Mouse (Mus musculus) spleen, postnatal 36 days (tissue): ENCODE results near the gene Ttll2.
"Not testable (repeated sequence)": the region's sequence is repeated elsewhere in the genome, so short reads cannot be mapped to it uniquely, and the experiment has no call there.

Experiments
- DNase-seq, 2 experiments: peaks; one replicate each; pipeline ENCODE4 v3.0.0; 2022; ENCODE audit warnings: low spot score in 2 of 2, mixed read lengths in 1 of 2

Ttll2 gene

DNA sequence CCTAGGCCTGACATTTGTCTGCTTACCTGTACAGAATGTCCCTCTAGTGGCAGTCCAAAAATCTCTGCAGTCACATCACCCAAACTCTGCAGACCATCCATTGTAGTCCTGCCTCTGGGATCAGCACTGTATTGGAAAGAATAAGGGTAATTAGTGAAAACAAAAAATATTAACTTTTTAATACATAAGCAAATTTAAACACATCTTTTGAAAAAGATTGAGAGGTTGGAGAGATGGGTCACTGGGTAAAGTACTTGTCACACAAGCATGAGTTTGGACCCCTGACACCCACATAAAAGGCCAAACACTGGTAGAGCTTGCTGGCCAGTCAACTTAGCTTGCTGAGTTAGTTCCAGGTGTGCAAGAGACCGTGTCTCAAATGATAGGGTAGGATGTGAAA lies at the start of gene Ttll2:
Gene Ttll2, minus strand, starts transcription at position 101 of the 400 bp plus-strand sequence.
- not testable (repeated sequence) for DNase-seq

DNA sequence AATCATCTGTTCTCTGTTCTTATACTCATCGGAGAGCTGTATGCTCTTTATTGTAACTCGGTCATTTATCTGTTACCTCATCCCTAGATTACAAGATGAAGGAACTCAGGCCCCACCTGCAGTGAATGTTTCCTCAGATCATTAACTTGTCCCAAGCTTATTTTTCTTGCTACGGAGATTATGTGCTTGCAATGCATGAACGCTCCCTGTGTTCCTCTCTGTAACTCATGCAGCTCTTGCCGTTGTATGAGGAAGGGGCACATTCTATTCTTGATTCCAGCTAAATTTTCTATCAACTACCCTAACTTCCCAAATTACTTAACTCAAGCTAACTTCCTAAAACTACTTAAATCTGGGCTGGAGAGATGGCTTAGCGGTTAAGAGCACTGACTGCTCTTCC lies 47.3 kb upstream of the Ttll2 start:
- DNase-seq = not testable (repeated sequence)

DNA sequence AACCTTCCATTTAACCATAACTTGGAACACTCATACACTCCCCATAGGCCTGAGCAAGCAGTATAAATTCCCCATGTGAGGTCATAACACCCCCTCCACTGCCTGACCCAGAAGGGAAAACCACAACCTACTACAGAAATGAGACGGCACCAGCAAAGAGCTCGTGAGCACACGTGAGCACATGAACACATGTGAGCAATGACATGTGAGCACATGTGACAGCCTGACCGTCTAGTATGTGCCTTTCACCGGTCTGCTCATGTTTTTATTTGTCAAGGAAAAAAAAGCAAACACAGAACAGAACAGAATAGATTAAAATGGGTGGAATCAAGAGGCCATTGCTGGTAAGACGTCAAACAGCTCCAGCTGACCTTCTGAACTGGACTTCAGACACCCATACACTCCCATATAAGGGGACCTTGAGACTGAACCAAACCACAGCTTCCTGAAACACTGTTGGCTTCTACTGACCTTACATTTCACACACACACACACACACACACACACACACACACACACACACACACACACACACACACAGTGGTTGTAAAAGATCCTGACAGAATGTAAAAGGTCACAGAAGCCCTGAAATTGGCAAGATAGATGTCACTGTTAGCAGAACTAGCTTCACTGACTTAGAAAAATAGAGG lies 45.8 kb upstream of the Ttll2 start:
- DNase-seq = not testable (repeated sequence)

DNA sequence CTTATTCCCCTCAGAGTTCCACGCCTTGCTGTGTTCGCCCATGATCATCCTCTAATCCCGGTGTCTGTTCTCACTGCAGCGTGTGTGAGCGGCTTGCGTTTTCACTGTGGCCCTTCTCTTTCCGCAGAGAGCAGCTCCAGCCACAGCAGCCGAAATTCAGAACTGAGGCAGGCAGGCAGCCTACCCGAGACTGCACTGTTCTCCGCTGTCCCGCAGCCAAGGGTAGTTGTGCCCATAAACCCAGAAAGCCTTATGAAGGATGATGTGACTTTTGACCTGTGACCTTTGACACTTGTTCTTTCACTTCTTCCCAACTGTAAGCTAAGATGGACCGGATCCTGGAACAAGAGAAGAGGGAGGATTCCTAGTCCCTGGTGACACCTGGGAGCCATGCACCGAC lies 44.6 kb upstream of the Ttll2 start:
- not testable (repeated sequence) for DNase-seq

DNA sequence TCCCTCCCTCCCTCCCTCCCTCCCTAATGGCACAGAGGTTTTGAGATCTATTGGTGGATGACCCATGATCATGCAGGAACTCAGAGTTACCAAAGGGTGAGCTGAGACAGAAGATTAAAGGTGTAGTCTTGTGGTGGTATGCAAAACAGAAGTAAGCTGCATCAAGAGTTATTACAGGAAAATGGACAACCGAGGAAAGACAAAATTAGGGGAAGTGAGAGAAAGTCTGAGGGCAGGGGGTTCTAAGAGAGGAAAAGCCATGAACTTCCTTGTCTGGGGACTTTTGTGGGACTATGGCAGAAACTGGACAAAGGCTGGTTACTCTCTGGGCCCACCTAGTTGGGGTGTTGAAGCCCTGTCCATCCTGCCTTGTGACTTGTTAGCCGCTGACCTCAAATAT lies 43.8 kb upstream of the Ttll2 start:
- DNase-seq = not testable (repeated sequence)

DNA sequence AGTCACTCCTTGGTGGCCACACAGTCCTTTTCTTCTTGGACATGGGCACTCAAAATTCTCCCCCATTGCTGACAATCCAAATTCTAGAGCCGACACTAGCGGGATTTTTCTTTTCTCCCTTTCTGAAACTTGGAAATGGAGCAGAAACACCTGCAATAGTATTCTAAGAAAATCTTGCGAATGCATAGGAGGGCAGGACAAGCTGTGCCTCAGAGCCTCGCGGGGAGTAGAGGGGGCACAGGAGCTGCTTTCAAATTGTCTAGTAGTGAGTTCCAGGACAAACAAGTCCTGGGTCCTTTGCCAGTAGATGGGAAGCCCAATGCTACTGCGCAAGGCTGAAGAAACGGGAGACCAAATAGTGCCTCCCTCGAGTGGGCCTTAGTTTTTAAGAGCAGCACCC lies 43.2 kb upstream of the Ttll2 start:
- not testable (repeated sequence) for DNase-seq

DNA sequence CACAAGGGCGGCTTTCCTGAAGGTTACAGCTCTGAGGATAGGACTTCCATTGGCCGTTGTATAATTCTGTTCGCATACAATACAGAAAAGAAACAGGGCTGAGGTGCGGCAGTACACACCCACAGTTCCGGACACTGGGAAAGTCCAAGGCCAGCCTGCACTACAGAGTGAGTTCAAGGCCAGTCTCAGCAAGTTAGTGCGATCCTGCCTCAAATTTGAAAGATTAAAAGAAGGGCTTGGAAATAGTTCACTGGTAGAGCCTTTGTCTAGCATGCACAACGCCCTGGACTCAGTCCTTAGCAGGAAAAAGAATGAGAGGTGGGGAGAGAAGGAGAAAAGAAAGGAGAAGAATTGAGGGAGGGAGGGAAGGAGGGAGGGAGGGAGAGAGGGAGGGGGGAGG lies 42.6 kb upstream of the Ttll2 start:
- not testable (repeated sequence) for DNase-seq

DNA sequence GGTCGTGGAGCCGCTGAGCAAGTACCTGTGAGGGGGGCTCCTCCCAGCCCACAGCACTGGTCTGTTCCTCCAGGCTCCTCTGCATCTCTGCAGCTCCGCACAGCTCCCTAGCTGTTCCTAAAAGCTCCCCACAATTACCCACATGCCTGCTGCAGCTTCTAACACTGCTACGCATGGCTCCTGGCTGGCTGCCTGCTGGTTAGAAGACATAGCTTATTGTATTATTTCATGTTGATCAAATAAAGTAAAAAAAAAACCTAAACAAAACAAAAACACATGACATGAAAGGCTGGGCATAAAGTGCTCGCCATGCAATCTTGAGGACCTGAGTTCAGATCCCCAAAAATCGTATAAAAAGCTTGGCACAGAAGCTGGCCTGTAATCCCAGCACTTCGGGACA lies 37.4 kb upstream of the Ttll2 start:
- DNase-seq = not testable (repeated sequence)

DNA sequence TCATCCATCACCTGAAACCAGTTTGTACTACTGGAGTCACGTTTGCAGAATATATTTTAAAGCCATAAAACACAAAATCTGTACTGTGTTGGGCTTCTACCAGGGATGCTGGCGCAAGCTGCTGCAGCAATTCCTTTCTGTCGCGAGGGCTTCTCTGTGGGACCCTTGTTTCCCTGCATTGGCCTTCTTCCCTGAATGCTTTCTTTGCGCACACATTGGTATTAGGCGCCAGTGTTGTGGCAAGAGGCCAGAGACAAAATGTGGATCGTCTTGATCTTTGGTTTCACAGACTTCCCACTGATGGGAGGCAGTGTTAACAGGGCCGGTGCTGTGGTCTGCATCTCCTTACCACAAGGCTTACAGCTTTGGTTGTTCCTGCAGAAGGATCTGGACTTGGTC lies 36.5 kb upstream of the Ttll2 start:
- not testable (repeated sequence) for DNase-seq

DNA sequence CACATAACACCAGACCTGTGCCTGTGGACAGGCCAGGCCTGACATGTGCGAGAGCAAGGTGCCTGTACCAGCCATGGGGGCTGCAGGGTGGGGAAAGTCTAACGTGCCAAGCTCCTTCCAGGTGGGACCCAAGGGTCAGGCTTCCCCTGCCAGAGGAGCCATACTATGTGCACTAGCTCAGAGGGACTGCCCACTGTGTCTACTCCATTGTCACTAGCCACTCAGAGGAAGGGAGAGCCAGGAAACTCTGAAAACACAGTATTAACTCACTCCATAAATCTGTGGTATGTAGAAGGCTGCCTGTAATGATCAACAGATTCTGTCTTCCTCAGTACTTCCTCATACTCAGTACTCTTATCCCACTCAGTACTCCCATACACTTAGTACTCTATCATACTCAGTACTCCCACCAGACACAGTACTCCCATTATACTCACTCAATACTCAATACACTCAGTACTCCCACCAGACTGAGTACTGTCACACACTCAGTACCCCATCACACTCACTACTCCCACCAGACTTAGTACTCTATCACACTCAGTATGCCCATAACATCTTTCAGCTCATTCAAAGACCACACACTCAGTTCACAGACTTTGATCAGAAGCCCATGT lies 36.0 kb upstream of the Ttll2 start:
- DNase-seq = not testable (repeated sequence)

DNA sequence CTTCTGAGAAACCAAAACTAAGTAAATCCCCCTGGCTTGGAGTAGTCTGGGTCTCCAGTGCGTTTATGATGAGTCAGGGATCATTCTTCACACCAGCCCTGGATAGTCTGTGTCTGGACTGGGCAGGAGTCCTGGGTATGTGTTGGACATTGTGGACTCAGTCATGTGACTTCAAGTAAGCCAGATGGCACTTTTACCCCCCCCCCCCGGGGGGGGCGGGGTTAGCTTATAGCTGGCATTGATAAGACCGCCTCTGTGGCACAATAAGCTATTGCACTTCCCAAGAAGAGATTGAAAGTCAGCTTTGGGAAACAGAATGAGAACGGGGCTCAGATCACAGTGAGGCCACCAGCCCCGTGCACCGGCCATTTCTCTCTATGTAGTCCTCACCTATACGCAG lies 33.5 kb upstream of the Ttll2 start:
- DNase-seq = not testable (repeated sequence)

DNA sequence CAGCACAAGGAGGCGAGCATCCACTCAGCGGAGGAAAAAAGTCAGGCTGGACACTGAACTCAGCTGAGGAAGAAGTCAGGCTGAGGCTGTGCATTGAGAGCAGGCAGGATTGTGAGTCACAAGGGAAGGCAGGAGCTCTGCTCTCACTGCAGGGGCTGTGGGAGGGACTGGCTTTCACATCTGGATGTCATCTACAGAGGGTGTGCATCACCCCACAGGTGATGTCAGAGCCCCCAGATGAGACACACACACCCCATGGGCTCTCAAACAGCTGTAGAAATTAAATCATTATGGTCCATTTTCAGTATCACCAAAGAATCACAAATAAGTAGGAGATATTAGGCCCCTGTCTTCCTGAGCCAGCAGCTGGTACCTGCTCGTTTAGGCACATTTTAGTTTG lies 32.9 kb upstream of the Ttll2 start, which contains the start of gene Unc93a2:
Gene Unc93a2, minus strand, starts transcription at position 101 of the 400 bp plus-strand sequence.
- not testable (repeated sequence) for DNase-seq

DNA sequence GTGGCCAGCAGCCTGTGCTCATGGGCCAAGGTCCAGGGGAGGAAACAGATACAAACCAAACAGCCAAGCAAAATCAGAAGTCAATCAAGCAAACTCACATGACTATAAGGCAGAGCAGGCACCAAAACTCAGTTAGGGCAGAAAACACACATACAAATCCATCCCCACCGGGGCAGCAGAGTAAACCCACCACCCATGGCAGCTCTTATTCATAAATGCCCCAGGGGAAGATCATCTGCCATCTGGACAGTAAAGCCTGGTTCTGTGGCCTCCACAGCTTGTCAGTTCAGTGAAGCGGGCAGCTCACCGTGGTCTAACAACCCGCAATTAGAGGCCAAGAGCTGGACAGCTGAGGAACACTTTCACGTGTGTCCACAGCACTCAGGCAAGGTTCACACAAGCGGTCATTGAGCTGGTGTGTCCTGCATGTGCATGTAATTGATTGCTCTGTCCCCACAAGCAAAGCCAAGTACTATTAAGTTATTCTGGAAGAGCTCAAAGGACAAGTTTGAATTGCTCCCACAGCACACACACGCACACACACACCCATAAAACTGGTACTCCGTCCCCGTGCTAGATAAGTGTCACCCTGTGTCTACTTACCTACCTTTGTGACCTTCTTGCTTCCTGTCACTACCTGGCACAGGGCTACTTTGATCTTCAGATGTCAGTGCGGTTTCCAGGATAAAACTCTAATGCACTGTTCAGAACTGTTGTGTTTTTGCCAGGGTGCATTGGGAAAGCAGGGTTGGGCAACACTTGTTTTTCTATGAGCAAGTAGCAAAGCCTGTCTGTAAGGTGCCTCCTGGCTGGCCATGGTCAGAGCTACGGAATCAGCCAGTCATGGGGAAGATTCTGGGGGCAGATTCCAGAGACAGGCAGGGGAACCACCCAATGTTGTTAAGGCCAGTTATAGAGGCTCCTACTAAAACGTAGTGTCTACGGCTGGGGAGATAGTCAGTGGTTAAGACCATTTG lies 31.0 kb upstream of the Ttll2 start:
- DNase-seq = not testable (repeated sequence)

DNA sequence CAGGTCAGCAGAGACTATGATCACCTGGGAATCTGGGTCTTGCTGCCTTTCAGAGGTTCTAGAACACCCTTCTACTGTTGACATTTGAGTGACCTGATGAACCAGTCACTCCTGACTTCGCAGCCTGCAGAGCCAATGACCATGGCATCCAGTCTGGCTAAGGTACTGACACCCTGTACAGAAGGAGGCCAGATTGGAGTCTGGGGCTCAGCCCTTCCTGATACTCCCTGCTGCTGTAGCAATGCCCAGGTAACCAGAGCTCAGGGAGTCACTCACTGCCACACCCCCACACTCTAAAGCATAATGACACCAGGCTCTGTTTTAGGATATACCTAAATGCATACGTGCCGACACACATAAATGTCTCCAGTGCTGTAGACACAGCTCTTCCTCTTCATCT lies 30.2 kb upstream of the Ttll2 start:
- not testable (repeated sequence) for DNase-seq

DNA sequence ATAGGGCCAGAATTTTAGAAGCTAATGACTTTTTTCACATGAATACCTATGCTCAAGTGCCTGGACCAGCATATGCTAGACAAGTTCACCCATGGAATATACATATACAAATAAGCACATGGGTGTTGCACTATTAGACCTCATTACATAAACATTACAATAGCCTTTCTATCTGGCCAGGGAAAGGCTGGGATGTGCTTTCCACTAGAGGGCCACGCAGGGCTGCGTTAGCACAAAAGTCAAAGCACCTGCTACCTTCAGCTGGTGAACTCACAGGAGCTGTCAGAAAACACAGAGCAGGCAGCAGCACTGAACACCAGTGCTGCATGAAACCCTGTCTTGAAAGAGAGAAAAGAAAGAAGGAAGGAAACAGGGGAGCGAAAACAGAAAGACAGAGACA lies 25.4 kb upstream of the Ttll2 start:
- not testable (repeated sequence) for DNase-seq

DNA sequence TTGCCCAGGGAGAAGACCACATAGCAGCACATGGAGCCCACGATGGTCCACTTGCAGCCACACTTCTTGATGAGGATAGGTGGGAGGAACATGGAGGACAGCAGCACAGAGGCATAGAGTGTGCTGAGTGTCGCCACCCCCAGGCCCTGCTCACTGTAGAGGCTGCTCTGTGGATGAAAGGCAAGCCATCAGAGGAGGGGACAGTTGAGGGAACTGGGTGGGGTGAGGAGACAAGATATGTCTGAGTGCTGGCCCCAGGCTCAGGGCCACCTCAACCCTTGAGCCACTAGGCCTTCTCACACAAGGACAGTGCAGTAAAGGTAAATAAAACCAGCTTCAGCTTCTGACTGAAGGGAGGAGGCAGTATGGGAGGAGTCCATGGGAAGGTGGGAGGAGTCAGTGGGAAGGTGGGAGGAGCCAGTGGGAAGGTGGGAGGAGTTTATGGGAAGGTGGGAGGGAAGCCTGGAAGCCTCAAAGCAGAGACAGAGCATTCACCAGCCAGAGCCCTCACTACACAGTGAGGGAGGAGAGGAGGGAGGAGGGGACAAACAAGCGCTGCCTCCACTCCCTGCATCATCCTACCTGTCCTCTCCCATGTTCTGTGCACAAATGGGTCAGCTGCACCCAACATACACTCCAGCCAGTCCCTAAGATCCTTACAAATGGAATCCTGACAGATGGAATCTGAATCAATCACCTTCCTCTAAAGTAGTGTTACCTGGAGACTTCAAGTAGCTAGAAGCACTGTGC lies 24.6 kb upstream of the Ttll2 start:
- not testable (repeated sequence) for DNase-seq

DNA sequence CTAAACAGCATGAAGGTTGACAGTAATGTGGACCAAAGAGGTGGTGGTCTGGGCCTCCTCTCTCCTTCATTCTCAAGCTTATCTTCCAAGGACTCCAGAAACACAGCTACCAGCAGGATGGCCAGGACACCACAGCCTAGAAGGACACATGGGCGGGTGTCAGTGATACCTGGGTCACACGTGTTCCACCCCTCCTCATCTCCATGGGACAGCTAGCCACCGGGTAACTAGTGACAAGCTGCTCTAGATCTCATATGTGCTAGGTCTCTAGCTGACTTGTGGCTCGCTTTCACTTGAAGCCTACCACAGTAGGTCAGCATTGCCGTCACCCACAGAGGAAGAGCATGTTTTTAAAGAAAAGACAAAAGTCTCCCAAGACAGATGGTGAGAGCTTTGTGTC lies 19.4 kb upstream of the Ttll2 start, which contains the start of gene Gm49630:
Gene Gm49630, minus strand, starts transcription at position 101 of the 400 bp plus-strand sequence.
- not testable (repeated sequence) for DNase-seq

DNA sequence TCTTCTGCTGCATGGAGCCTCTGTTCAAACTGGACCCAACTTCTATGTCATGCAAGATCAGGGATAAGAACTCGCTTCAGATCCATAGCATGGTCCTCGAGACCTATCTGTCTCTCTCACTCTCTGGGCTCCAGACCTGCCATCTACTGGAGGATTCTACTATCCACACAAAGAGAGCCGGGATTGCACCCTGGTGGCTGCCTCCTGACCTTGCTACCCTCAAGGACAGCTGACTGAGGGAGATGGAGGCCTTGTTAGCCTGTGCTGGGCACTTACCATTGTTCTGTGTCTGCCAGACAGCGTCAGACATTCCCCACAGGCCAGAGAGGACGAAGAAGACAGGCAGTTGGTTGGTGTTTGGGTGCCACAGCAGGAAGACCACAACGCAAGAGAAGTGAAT lies 16.9 kb upstream of the Ttll2 start:
- not testable (repeated sequence) for DNase-seq

DNA sequence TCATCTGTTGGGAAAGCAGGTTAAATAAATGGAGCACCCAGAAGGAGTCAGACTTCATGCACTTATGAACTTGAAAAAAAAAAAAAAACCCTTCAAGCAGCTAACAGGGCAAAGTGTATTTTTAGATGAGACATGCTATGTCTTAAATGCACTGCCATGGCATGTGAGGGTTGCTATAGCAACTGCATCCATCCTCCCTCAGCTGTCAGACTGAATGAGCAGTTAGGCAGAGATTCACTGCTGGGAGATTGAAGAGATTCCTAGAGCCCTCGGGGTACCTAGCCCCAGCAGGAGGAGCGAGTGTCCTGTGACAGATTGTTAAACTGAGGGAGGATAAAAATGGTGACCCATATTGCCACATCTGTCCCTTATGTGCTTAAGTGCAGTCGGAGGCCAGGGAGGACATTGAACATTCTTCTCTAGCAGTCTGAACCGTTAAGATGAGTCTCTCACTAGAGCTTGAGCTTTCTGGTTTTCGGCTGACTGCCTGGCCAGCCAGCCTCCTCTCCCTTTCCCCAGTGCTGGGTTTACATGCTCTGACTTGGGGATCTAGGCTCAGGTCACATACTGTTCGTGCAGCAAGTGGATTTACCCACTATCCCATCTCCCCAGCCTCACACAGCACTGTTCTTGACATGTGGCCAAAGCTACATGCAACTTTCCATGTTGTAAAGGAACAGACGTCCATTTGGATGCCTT lies 14.3 kb upstream of the Ttll2 start:
- DNase-seq = not testable (repeated sequence)

DNA sequence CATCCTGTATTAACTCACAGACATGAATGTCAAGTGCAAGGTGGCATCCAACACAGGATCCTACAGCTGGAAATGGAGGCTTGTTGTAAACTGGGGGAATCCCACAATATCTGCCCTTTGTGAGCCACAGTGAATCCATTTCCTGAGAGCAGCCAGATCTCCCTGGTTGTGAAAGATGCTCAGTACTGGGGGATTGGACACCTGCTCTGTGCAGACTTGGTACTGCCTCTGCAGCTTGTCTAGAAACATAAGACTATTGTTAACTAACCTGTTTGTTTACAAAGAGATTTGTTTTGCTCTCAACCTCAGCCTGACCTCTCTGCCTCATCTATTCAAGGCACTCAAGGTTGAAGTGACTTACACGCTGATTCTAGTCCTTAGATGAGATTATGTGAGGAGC lies 13.8 kb upstream of the Ttll2 start:
- DNase-seq = not testable (repeated sequence)

DNA sequence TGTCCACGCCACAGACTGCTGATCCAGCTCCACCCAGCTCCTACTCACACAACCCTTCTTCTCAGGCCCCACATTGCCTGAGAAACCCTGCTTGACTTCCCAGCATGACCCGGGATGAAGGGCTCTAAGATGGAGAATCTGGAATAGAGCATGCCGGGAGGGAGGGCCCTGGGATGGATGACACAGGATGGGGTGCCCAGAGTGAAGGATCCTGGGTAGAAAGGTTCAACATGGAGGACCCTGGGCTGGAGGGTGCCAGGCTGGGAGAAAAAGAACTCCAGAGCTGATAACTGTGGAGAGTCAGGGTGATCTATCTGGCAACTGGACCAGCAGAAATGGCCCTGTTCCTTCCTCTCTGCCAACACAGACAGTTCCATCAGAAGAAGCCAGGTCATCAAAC lies 13.1 kb upstream of the Ttll2 start:
- DNase-seq = not testable (repeated sequence)
